Comparison of ENCODE assay signal across 19 mouse cellular contexts in genomic region chr14:103479446-103479845, GRCm38 (mm10). TPM values are rescaled to one million over a fixed set of nuclear protein-coding genes. Genes with fewer than 3 reads are reported as not detected.
DNase-seq lines count a peak whose midpoint lies in the region; ATAC-seq and TF ChIP-seq lines count a peak whose summit lies in the region.
"Had no signal": no experiment of that assay in that cellular context is flagged by ENCODE, and none has a peak within 500 bp of the region (broad histone marks: within the 10 kb centered on the region; RNA-seq: fewer than 3 reads in every experiment).

No protein-coding gene starts in this region.

- no peak overlapping the region for H3K27ac ChIP-seq in forebrain, postnatal 0 days (ENCODE audit: low read depth, low read length)
- no peak overlapping the region for H3K27ac ChIP-seq in forebrain, embryonic 14.5 days (ENCODE audit: low read depth, low read length)
- no peak overlapping the region for H3K27ac ChIP-seq in kidney, embryonic 14.5 days (ENCODE audit: low read depth, low read length)
- no peak overlapping the region for H3K27ac ChIP-seq in lung, embryonic 14.5 days (ENCODE audit: low read depth)
- H3K27ac ChIP-seq in bone marrow, adult 2 months (ENCODE audit: control insufficient read depth, insufficient read depth, low read depth, low read length, poor library complexity), result no peak overlapping the region
- H3K27ac ChIP-seq: forebrain, embryonic 15.5 days; hindbrain, embryonic 13.5 days; intestine, embryonic 15.5 days; stomach, embryonic 15.5 days had no signal

- H3K9ac ChIP-seq in forebrain, postnatal 0 days, result no peak overlapping the region
- H3K9ac ChIP-seq in forebrain, embryonic 14.5 days (ENCODE audit: low read length), result no peak overlapping the region
- no peak overlapping the region for H3K9ac ChIP-seq in kidney, embryonic 14.5 days (ENCODE audit: low read depth, low read length)
- H3K9ac ChIP-seq in lung, embryonic 14.5 days, result no peak overlapping the region
- H3K9ac ChIP-seq: forebrain, embryonic 15.5 days; hindbrain, embryonic 13.5 days; intestine, embryonic 15.5 days; stomach, embryonic 15.5 days had no signal

- no peak overlapping the region for H3K4me3 ChIP-seq in forebrain, postnatal 0 days (ENCODE audit: low read depth, low read length)
- H3K4me3 ChIP-seq in forebrain, embryonic 14.5 days (ENCODE audit: low read depth, low read length), result no peak overlapping the region
- H3K4me3 ChIP-seq in kidney, embryonic 14.5 days (ENCODE audit: low read length), result no peak overlapping the region
- H3K4me3 ChIP-seq in lung, embryonic 14.5 days (ENCODE audit: low read depth, low read length), result no peak overlapping the region
- no peak overlapping the region for H3K4me3 ChIP-seq in bone marrow, adult 2 months (replicated peaks; ENCODE audit: control insufficient read depth, low read depth, low read length)
- H3K4me3 ChIP-seq: erythroblast, embryonic 14.5 days; forebrain, embryonic 15.5 days; hindbrain, embryonic 13.5 days; intestine, embryonic 15.5 days; stomach, embryonic 15.5 days had no signal

- H3K4me2 ChIP-seq in forebrain, postnatal 0 days (ENCODE audit: low read depth), result no peak overlapping the region
- H3K4me2 ChIP-seq in forebrain, embryonic 14.5 days (ENCODE audit: low read length), result no peak overlapping the region
- H3K4me2 ChIP-seq in kidney, embryonic 14.5 days (replicated peaks; ENCODE audit: low read depth, low read length), result no peak overlapping the region
- no peak overlapping the region for H3K4me2 ChIP-seq in lung, embryonic 14.5 days
- H3K4me2 ChIP-seq: forebrain, embryonic 15.5 days; hindbrain, embryonic 13.5 days; intestine, embryonic 15.5 days; stomach, embryonic 15.5 days had no signal

- TF ChIP-seq CTCF in forebrain, postnatal 0 days (IDR thresholded peaks at IDR 0.05; ENCODE audit: low read depth), result peak; percentile 24; the same call in 1 of the 2 replicates
- no peak for TF ChIP-seq CTCF in lung, embryonic 14.5 days (IDR thresholded peaks at IDR 0.05; ENCODE audit: low read depth)
- TF ChIP-seq CTCF in bone marrow, adult 2 months (IDR thresholded peaks at IDR 0.05; ENCODE audit: control insufficient read depth, insufficient read depth, low read length), result 0 out of 2 replicates have a peak, but pooled peaks have one; percentile 16

- H3K27me3 ChIP-seq in forebrain, postnatal 0 days (ENCODE audit: insufficient read depth, low read length), result no peaks in the 10 kb centered on the region
- no peaks in the 10 kb centered on the region for H3K27me3 ChIP-seq in forebrain, embryonic 14.5 days (replicated peaks; ENCODE audit: control insufficient read depth, insufficient read depth, low read length)
- H3K27me3 ChIP-seq in kidney, embryonic 14.5 days (ENCODE audit: control insufficient read depth, insufficient read depth, low read length), result no peaks in the 10 kb centered on the region
- H3K27me3 ChIP-seq in lung, embryonic 14.5 days (ENCODE audit: insufficient read depth, low read length), result no peaks in the 10 kb centered on the region
- H3K27me3 ChIP-seq: forebrain, embryonic 15.5 days; hindbrain, embryonic 13.5 days; intestine, embryonic 15.5 days; stomach, embryonic 15.5 days had no signal

- ATAC-seq in forebrain, postnatal 0 days, result no peak
- ATAC-seq in forebrain, embryonic 14.5 days, result no peak
- ATAC-seq in kidney, embryonic 14.5 days (ENCODE audit: low FRiP score, low TSS enrichment), result no peak
- no peak for ATAC-seq in lung, embryonic 14.5 days (ENCODE audit: insufficient read depth)
- ATAC-seq in megakaryocyte progenitor cell, adult 5-6 weeks (replicated peaks; ENCODE audit: poor library complexity), result no peak
- ATAC-seq: forebrain, embryonic 15.5 days; intestine, embryonic 15.5 days; midbrain, embryonic 16.5 days had no signal

- no peaks in the 10 kb centered on the region for H3K9me3 ChIP-seq in forebrain, postnatal 0 days (ENCODE audit: low read length)
- H3K9me3 ChIP-seq in forebrain, embryonic 14.5 days (replicated peaks; ENCODE audit: control insufficient read depth, low read length), result no peaks in the 10 kb centered on the region
- H3K9me3 ChIP-seq in kidney, embryonic 14.5 days (ENCODE audit: control insufficient read depth, low read length), result no peaks in the 10 kb centered on the region
- no peaks in the 10 kb centered on the region for H3K9me3 ChIP-seq in lung, embryonic 14.5 days (ENCODE audit: low read depth, low read length)
- H3K9me3 ChIP-seq: forebrain, embryonic 15.5 days; hindbrain, embryonic 13.5 days; intestine, embryonic 15.5 days; stomach, embryonic 15.5 days had no signal

- DNase-seq in forebrain, postnatal 0 days, result no peak
- DNase-seq in forebrain, embryonic 14.5 days (ENCODE audit: low spot score), result no peak
- DNase-seq in kidney, adult 9 months, result peak; percentile 23
- peak; percentile 35 for DNase-seq in lung, embryonic 14.5 days
- no peak for DNase-seq in lung, postnatal 4 days
- DNase-seq: cerebellum, postnatal 10 days; gastrocnemius, postnatal 10 days; right cerebral cortex, adult 18-20 months; thymus, postnatal 14 days had no signal

- WGBS in forebrain, postnatal 0 days, result 64% methylated on average over 7 of the region's 7 CpGs
- WGBS in forebrain, embryonic 14.5 days, result 69% methylated on average over 7 of the region's 7 CpGs
- 63% methylated on average over 7 of the region's 7 CpGs for WGBS in kidney, embryonic 14.5 days
- WGBS in lung, embryonic 14.5 days, result 60% methylated on average over 7 of the region's 7 CpGs
- 61% methylated on average over 7 of the region's 7 CpGs for WGBS in bone marrow, adult 2 months

- no peaks in the 10 kb centered on the region for H3K36me3 ChIP-seq in forebrain, postnatal 0 days (ENCODE audit: insufficient read depth)
- H3K36me3 ChIP-seq in forebrain, embryonic 14.5 days (ENCODE audit: control insufficient read depth, insufficient read depth, low read length), result no peaks in the 10 kb centered on the region
- no peaks in the 10 kb centered on the region for H3K36me3 ChIP-seq in kidney, embryonic 14.5 days (ENCODE audit: control insufficient read depth, insufficient read depth, low read length)
- H3K36me3 ChIP-seq in lung, embryonic 14.5 days (ENCODE audit: insufficient read depth), result no peaks in the 10 kb centered on the region
- H3K36me3 ChIP-seq: forebrain, embryonic 15.5 days; hindbrain, embryonic 13.5 days; intestine, embryonic 15.5 days; stomach, embryonic 15.5 days had no signal

- no peaks in the 10 kb centered on the region for H3K4me1 ChIP-seq in forebrain, postnatal 0 days (ENCODE audit: insufficient read depth)
- H3K4me1 ChIP-seq in forebrain, embryonic 14.5 days (ENCODE audit: control insufficient read depth, insufficient read depth, low read length), result no peaks in the 10 kb centered on the region
- H3K4me1 ChIP-seq in kidney, embryonic 14.5 days (ENCODE audit: control insufficient read depth, insufficient read depth, low read length), result no peaks in the 10 kb centered on the region
- H3K4me1 ChIP-seq in lung, embryonic 14.5 days (ENCODE audit: insufficient read depth), result no peaks in the 10 kb centered on the region
- H3K4me1 ChIP-seq in bone marrow, adult 2 months (ENCODE audit: control insufficient read depth, insufficient read depth, low read length), result peaks cover 7% of the 10 kb centered on the region
- H3K4me1 ChIP-seq: forebrain, embryonic 15.5 days; hindbrain, embryonic 13.5 days; intestine, embryonic 15.5 days; stomach, embryonic 15.5 days had no signal

- no peak for TF ChIP-seq POLR2A in bone marrow, adult 2 months (IDR thresholded peaks at IDR 0.05; ENCODE audit: borderline replicate concordance, control insufficient read depth, low read depth, low read length)

RNA-seq across cellular contexts. Expression of gene Scel, which starts 33.7 kb away (rescaled TPM):
- total RNA-seq in forebrain, postnatal 0 days (2014; rRNA removed), result 0.29 and 1.1 TPM in 2 replicates
- 0.19 and 0.30 TPM in 2 replicates for polyA plus RNA-seq in forebrain, postnatal 0 days (2015; fragmentation: Nextera tagmentation; extraction: Ambion mirVana)
- 0.18 and 0.23 TPM in 2 replicates for polyA plus RNA-seq in forebrain, embryonic 14.5 days (2014; fragmentation: Nextera tagmentation; extraction: Ambion mirVana)
- 1.2 and 2.0 TPM in 2 replicates for polyA plus RNA-seq in kidney, embryonic 14.5 days (2014; fragmentation: Nextera tagmentation; extraction: Ambion mirVana)
- 1.7 and 1.9 TPM in 2 replicates for polyA plus RNA-seq in lung, embryonic 14.5 days (2014; fragmentation: Nextera tagmentation; extraction: Ambion mirVana)
- polyA plus RNA-seq in bone marrow, adult 2 months (2011; ENCODE audit: insufficient read depth, insufficient read length, low replicate concordance, missing spikeins), result not detected in 2 replicates
- total RNA-seq in megakaryocyte progenitor cell, adult 5-6 weeks (2015), result not detected in 2 replicates
- total RNA-seq in megakaryocyte progenitor cell, adult 5-6 weeks (2017), result not detected in 2 replicates
- polyA plus RNA-seq: C2C12; erythroblast, embryonic 14.5 days; forebrain, embryonic 15.5 days had no signal

Comparison
In these comparisons a context has a peak if more than half of its experiments do, and no peak if none do; other contexts are left out.
1. DNase-seq: peak in kidney, adult 9 months (single experiment) and lung, embryonic 14.5 days (single experiment); none in forebrain, postnatal 0 days (single experiment), forebrain, embryonic 14.5 days (single experiment) and lung, postnatal 4 days (0 of 2).